Mouse (Mus musculus) urinary bladder, postnatal 14 days (tissue): ENCODE results near the gene Krt7.
A peak's percentile ranks its signal among the peaks of the same experiment; 100 is the strongest.

ENCODE experiments used
- DNase-seq: peaks from one replicate; pipeline ENCODE4 v3.0.0; 2021; ENCODE audit warnings: low spot score

The Krt7 gene

DNA sequence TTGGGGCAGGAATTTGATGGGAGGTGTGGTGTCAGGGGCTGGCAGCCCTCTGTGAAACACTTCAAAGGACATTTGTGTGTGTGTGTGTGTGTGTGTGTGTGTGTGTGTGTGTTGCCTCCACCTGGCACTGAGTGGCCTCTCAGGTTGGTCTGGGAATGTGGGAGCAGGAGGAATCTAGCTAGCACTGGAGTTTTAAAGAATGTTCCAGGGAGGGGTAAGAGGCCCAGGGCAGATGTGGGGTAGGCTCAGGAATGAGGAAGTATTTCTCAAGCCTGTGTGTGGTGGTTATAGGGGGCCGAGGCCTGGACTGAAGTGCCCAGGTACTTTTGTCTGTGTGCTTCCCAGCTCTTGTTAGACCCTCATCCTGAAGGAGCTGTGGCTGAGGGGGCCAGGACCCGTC lies at the start of gene Krt7:
Gene Krt7, plus strand, starts transcription at position 269 of the 400 bp plus-strand sequence.
- no peak for DNase-seq

DNA sequence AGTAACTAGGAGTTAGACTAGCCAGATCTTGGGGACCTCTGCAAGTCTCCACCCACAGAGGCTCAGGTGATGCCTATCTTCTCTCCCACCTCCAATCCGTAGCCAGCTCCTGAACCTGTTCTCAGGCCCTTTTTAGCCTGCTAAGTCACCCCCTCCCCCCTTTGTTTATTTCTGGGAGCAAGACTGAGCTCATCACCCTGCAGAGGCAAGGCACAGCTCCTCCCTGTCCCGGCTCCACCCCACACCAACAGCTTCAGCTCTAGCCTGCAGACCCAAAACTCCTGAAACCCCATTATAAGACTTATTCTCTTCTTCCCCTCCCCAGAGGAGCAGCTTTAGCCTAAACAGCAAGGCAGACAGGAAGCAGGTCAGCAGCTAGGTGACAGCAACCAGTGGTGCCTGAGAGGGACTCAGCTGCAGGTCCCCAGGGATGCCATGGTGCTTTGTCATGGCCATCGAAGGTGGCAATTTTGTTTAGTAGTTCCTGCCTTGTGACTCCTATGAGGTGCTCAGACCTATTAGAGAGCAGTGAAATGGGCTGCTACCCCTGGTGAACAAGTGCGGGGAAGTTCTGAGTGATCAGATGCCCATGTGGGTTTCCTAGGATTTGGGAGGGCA lies 48.3 kb upstream of the Krt7 start:
- DNase-seq: no peak

DNA sequence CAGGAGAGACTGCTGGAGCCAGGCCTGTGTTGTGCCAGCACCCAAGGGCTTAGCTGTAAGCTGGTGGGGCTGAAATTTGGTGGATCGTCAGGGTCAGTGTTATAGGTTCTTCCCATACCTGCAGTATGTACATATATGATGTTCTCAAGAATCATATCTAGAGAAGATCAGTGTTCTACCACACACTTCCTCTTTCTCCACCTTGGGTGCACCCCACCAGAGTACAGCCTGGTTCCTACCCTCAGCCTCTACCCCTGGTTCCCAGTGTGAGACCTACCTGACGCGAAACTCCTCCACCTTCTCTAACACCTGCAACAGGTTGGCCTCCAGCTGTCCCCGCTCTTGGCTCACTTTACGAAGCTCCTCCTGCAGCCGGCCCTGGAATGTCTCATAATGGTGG lies 46.9 kb upstream of the Krt7 start:
- no peak for DNase-seq

DNA sequence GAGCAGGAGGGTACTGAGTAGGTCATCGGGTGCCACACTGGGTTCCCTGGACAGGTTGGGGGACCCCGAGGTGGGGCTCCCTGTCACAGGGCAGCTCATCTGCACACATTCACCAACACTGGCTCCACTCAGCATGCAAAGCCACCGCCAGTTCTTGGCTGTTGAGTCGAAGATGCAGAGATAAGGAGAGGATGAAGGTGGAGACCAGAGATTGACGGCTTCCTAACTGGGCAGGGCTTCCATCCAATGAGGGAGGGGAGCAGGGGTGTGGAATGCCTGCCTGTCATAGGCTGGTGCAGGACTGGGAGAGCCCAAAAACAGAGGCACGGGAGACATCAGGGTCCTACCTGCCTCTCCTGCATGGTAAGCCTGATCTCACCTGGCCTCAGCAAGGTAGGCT lies 46.4 kb upstream of the Krt7 start:
- DNase-seq: no peak

DNA sequence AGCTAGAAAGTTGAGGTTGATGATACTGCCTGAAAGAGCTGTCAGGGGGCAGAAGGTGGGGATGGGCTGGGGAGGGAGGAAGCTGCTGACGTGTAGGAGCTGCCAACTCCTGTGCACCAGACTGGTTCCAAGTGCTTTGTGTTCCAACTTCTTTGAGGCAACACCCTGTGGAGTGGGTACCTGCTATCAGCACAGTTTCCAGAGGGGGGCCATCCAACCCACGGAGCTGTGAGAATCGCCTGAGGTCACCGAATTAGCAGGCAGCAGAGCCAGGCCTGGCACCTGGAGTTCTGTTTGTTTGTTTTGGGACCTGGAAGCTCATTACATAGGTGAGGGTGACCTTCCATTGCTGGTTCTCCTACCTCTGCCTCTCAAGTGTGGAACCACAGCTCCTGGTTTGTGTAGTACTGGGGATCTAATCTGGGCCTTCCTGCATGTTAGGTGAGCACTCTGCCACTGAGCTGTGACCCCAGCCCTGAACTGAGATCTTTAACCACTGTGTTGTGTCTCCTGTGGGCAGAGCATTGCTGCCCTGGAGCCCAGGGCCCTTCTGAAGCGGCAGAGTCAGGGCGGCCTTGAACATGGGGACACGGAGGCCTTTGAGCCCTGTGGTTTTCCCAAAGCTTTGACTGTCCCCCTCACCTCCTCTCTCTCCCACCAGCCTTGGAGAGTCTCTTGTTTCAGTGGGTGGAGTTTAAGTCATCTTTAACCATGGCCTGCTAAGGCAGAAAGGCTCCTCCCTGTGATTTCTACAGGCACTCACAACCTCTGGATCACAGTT lies 45.8 kb upstream of the Krt7 start:
- no peak for DNase-seq

DNA sequence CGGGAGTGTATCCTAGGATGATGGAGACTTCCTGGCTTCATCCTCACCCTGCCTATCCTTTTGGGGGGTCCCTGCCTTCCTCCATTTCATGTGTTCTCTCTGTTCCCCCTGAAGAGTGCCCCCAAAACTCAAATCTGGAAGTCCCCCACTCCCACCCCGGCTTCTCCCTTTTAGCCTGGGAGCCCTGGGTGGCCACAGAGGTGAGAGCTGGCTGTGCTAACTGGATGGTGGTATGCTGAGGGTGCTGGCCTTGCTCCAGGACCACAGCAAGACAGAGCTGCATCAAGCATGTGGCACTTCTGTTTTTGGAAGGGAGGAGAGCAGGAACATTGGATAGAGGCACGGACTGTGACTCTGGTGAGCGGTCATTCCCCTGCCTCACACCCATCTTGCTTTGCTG lies 45.1 kb upstream of the Krt7 start:
- no peak for DNase-seq

DNA sequence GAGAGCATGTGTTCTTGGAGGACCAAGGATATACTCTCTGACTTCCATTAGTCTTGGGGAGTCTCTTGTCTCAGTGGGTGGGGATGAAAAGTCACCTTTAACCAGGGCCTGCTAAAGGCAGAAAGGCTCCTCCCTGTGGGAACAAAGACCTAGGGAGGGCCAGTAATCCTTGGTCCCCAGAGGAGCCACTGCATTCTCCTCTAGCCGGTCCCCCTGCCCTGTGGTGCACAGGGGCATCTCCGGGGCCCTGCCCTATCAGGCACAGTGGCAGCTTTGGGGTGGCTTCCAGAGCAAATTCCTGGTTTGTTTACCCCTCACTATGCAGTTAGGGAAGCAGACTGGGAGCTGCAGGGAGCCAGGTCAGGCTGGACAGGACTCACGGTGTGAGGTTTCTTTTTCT lies 44.4 kb upstream of the Krt7 start:
- no peak for DNase-seq

DNA sequence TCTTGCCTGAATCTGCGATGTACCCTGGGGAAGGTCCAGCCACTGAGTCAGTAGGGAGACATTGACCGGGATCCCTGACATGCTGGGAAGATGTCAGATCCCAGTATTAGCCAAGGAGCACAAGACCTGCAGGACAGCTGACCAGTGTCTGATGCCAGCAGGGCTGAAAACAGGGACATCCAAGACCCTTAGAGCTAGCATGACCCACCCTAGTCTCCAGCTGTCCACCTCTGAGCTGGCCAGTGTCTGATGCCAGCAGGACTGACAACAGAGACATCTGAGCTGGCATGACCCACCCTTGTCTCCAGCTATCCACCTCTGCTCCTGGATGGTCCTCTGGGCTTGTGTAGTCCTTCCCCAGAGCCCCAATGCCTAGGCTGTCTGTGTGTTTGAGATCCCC lies 43.9 kb upstream of the Krt7 start:
- DNase-seq: no peak

DNA sequence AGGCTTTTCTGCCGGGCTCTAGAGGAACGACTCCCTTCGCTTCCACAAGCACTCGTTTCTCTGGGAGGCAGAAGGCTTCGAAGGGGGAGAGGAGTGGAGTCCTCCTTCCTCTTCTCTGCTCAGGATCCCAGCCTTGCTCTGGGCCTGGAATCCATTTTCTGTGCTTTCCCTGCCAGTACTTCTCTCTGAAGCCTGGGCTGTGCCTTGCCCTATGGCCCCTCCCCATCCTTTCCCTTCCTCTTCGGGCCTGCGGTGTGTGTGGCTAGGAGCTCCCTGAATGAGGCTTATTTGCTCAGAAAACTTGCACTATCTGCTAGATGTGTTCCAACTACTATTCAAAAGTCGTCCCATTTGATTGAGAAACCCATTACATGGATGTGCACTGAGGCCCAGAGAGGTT lies 43.3 kb upstream of the Krt7 start:
- no peak for DNase-seq

DNA sequence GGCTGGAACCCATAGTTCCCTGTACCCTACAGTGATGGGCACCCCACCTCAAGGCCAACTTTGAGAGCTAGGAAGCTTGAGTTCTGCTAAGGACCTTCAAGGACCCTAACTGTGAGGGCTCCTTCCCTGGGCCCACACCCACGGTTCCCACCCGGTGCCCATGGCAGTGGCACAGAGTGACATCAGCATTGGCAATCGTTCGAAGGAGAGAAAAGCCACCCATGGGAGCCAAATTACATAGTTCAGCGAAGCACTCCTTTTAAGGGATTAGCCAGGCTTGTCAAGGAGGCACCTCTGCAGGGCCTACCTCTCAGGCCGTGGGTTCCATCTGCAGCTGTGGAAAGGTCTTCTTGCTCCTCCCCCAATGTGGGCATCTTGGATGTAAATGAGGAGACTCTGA lies 42.8 kb upstream of the Krt7 start:
- no peak for DNase-seq

DNA sequence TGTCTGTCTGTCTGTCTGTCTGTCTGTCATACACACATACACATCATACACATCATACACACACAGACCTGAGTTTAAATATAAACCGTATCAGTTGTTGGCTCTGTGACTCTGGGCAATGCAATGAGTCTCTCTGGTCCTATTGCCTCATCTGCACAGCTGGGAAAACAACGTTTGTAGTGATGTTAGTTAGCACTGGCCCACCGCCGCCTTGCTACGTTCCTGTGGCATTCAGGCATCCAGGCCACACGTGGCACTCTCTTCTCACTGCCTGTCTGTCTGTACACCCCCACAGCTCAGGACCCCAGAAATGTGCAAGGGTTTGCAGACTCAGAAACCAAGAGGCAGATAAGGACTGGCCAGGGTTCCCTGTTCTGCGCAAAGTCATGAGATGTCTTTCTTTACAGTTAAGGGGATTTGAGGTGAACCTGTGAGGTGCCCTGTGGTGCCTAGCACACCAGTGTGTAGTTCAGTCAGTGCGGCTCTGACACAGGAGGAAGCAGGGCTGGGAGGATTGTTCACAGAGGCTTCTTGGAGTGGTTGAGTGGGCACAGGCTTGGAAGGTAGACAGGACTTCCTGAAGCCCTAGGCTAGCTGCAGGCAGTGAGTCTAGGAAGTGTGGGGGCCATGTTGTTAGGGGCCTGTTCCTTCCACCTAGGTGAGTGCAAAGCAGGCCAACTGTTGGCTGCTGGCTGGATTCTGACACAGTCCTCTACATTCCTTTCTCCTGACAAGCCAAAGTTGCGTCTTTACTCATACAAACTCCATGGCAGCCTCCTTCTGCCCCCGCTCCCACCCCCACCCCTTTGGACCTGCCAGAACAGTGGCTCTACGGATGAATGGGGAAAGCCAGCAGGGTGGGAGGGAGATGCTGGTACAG lies 42.1 kb upstream of the Krt7 start:
- no peak for DNase-seq

DNA sequence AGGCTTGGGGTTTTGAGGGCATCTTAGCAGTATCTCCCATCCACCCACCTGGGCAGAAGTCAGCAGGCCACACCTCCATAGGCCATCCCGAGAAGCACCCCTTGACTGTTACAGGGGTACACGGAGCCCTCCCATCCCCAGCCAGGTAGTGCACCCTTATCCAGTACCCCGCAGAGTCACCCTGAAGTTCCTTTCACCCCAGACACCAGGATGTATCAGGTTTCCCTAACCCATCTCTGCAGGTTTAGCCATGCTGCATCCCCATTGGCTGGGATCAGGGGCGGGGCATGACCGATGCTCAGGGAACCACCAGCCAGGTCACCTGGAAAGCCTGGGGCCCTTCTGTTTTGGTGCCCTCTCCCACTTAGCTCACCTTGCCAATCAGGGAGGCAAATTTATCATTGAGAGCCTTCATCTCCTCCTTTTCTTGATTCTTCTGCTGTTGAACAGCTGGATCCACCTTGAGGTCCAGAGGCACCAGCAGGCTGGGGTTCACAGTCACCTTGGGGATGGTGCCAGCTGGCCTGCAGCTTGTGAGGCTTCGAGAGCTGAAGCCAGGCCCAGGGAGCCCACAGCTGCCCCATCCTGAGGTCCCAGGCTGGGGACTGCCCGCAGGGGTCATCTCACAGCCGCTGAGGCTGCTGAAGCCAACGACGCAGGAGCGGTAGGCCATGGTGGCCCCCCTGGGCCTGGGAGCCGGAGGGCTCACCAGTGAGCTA lies 41.3 kb upstream of the Krt7 start:
- DNase-seq: no peak

DNA sequence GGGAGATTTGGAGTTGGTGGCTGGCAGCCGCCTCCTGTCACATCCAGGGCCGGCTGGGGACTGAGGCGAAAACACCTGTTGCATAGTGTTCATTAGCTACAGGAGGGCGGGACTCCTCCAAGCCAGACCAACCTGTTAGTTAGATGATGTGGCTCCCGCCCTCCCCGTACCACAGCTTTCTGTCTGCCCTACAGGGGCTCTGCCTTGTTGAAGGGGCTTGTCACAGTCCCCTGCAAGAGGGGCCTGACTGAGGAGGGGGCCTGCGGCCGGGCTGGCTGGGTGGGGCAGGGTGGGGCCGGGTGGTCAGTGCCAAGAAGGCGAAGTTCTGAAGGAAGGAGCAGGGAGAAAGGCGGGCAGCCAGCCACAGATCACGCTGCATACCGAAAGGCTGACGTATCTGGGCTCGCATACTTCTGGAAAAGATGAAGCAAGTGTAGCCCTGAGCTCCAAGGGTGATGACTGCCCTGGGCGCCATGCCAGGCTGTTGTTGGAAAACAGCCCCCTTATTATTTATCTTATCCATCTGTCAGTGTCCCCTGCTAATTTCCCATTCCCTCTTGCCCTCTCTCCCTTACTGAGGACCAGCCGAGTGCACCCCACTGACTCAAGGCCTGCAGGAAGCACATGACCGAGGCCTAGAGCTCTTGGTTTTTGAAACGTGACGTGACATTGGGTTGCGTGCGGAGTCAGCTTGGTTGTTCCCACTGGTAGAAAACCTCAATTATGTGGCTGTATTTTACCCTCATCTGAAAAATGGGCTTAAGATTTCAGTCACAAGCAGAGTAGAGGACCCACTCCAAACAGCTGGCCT lies 40.5 kb upstream of the Krt7 start, which contains the start of gene Krt80:
Gene Krt80, minus strand, starts transcription at position 62 of the 811 bp plus-strand sequence.
- peak; percentile 90 for DNase-seq

DNA sequence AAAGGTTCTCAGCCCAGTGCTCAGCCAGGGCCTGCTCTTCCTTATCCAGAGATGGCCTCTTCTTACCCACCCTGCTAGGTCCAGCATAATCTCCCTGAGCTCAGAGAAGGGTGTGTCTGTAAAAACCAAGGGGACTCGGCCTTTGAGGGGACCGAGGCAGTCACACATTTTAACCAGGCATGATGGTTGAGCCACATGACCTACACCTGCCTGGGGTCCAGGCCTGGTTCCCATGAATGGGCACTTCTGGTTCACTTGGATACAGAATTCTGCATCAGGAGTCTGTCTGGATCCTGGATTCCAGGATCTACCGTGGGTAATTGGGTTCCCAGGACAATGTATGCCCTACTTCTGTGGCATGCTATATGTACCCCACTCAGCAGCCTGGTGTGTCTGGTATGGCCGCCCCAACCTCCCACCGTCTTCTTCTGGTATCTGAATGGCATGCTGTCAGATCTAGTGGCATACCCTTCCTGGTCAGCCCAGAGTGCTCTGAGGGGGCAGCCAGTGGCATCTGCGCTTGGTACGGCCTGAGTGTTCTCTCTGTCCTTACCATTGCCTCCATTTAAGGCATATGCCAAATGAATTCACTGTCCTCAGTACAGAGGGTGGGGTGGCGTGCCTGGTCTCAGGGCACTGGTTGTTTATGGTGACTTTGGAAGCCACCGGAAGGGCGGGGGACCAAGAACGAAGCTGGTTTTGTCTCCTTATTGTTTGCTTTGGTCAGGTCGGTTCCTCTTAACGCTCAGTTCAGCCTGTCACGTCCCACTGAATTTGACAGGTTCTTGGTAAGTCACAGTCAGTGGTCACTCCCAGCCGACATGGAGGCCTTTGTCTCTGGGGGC lies 39.5 kb upstream of the Krt7 start:
- no peak for DNase-seq

DNA sequence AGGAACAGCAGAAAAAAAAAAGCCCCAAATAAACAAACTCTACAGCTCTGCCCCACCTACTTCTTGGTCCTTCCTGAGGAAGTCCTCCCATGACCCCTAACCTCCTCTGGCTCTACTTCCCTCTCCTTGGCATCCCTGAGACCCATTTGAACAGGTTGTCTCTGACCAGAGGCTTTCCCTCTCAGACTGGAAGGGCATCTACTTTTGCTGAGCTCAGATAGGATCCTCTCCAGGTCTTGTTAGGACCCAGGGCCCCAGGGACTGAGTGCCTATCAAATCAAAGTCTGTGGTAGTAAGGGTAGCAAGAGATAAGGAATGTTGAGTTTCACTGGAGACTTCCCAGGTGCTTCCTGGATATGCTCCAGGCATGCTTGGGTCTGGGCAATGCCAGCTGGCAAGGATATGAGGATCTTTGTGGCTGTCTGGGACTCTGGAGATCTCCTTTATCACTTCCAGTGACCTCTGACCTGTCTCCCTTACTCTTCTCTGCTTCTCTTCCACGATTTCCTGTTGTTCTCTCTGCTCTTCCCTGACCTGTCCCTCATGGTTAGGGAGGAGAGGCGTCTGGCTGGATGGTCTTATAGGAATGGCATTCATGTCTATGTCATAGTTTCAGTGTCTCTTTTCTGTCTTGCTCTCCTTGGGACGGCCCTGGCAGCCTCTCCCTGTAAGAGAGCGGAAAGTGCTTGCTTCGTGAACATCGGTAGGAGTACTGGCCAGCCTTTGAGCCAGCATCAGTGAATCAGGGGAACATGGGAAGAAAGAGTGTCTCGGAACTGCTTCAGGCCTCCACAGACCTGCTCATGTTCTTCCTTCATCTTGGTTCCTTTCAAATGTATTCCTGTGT lies 38.5 kb upstream of the Krt7 start:
- DNase-seq: no peak

DNA sequence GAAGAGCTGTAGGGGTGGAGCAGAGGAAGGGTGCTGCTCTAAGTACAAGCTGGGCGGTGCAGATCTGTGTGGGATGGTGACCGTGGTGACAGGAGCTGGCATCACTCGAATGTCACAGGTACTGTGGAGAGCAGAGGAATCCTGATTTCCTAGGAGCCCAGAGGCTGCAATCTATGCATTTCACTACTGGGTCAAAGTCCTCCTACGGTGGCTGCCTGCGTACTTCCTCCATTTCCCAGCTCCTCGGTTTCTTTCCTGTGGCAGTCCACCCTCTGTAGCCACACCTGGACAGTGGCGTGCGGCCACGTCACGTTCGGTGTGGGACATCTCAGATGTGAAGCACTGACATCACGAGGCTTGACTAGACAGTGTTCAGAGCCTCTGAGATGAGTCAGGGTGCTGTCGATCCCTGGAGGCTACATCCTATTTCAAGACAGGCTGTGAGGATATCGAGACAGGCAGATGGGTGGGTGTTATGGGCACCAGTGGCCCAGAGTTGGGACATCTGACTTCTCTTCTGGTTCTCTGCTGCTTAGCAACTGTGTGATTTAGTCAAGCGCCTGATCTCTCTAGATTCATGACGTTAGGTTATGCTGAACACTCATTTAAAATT lies 37.5 kb upstream of the Krt7 start:
- DNase-seq: no peak

DNA sequence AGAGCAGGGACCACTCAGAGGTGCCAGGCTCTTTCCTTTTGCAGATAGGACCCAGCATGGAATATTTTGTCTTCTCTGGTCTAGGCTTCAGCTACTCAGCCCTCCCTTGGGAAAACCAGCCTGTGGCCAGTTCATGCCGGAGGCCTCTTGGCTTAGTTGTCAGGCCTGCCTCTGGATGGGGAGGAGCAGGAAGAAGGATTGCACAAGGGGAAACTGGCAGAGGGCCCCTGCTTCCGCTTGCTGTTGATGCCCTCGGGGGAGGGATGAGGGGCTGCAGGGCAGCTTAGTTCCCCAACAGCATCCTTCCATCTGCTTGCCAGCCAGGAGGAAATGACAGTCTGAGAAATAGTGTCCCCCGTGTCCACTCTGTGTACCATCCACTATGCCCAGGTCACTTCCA lies 36.0 kb upstream of the Krt7 start:
- DNase-seq: peak; percentile 64

DNA sequence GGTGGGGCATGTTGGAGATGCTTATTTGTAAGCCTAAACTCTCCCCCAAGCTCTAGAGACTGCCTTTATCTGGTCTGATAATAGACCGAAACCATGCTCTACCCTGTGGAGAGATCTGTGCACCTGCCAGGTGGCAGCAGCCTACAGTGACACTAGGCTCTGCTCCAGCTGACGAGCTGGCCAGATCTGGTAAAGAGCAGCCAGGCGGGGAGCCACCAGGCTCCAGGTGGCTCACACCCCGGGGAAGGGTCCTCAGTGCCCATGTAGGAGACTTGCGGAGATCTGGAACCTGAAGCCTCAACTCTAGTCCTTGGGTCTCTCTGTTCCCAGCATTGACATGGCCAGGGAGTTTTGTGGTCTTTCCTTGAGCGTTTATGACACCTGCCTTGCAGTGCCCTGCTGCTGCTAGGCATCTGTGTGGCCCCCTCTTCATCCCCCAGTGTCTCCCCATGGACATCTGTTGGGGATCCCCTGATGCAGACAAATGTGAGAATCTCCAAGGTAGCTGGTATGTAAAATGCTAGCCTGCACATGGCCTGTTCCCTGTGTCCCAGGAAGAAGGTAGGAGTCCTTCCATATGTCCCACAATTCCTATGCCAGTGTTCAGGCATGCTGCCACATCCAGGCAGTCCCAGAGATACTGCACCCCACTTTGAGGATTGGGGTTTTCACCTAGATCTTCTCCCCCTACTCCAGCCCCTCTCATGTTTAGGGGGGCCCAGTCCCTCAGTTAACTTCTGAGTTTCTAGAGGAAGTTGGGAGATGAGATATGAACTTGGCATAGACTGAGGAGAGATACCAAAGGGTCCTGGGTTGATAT lies 34.7 kb upstream of the Krt7 start:
- no peak for DNase-seq
